Mouse (Mus musculus): Measurements from ENCODE around the gene Cdk12. TPM values are rescaled to one million over a fixed set of nuclear protein-coding genes. Genes with fewer than 3 reads are reported as not detected.
A peak's percentile ranks its signal among the peaks of the same experiment; 100 is the strongest.

Gene Cdk12
- total RNA-seq, 2 experiments from 2014 or later: 40.0 to 40.3 TPM

- Histone ChIP-seq H3K27ac (peak overlapping the region; percentile 96), H3K4me3 (peak overlapping the region; percentile 63)
- TF ChIP-seq CTCF (IDR thresholded peaks at IDR 0.05): no peak
- intact Hi-C loops (cut with DNase I): no loop called here
- peak in 1 of 2 experiments; percentile 47 for DNase-seq (ENCODE audit: extremely low spot score in 1 of 2, low spot score in 2 of 2)
Observed at GRCm38 (mm10) chr11:98327136-98328030, 124.5 kb downstream of the Cdk12 start.

- intact Hi-C loops (cut with DNase I): no loop called here
- Histone ChIP-seq H3K27ac (peak overlapping the region; percentile 96), H3K4me3 (peak overlapping the region; percentile 63)
- no peak for DNase-seq (ENCODE audit: extremely low spot score in 1 of 2, low spot score in 2 of 2)
- TF ChIP-seq CTCF (IDR thresholded peaks at IDR 0.05): no peak
Observed at GRCm38 (mm10) chr11:98328031-98328370, 125.1 kb downstream of the Cdk12 start.

Small RNA genes lying within 50 kb of the gene (microRNA-seq; reads per million reads assigned to microRNA genes)
- 0 reads per million in 2 experiments for gene Gm27399
- gene Mir5119: 0 to 0.73 reads per million in 2 experiments

Other genes starting within 250 kb of the Cdk12 start
- 10 to 100 TPM; 35.2 to 37.1 TPM for gene Plxdc1, start 216.6 kb upstream of the Cdk12 start, total RNA-seq (2021)
- gene Arl5c, start 206.9 kb upstream of the Cdk12 start, total RNA-seq (2021): 1 to 10 TPM; 1.2 TPM
- 100 to 1,000 TPM; 150 to 170 TPM for gene Cacnb1, start 180.0 kb upstream of the Cdk12 start, total RNA-seq (2021)
- gene Rpl19, start 176.3 kb upstream of the Cdk12 start, total RNA-seq (2021): 100 to 1,000 TPM; 560 to 591 TPM
- gene Stac2, start 149.6 kb upstream of the Cdk12 start, total RNA-seq (2021): 10 to 100 TPM; 97.3 to 99.9 TPM
- 10 to 100 TPM; 33.2 to 33.6 TPM for gene Fbxl20, start 52.7 kb upstream of the Cdk12 start, total RNA-seq (2021)
- 10 to 100 TPM; 54.9 to 55.1 TPM for gene Med1, start 9.8 kb upstream of the Cdk12 start, total RNA-seq (2021)
- gene Neurod2, start 126.6 kb downstream of the Cdk12 start, total RNA-seq (2021): 10 to 100 TPM; 70.2 to 76.3 TPM
- 100 to 1,000 TPM; 146 to 208 TPM for gene Ppp1r1b, start 145.3 kb downstream of the Cdk12 start, total RNA-seq (2021)
- gene Stard3, start 155.3 kb downstream of the Cdk12 start, total RNA-seq (2021): 10 to 100 TPM; 35.7 to 42.4 TPM
- 1 to 10 TPM; 8.7 to 10.0 TPM for gene Tcap, start 180.8 kb downstream of the Cdk12 start, total RNA-seq (2021)
- under 1 TPM in 1 of 2 experiments, not detected in 1; 0.51 TPM for gene Pnmt, start 183.4 kb downstream of the Cdk12 start, total RNA-seq (2021)
- gene Pgap3, start 197.4 kb downstream of the Cdk12 start, total RNA-seq (2021): 10 to 100 TPM; 10.2 to 11.9 TPM
- 1 to 10 TPM; 1.8 to 1.9 TPM for gene Erbb2, start 209.4 kb downstream of the Cdk12 start, total RNA-seq (2021)
- 100 to 1,000 TPM; 100 to 106 TPM for gene Mien1, start 235.9 kb downstream of the Cdk12 start, total RNA-seq (2021)
- gene Grb7, start 243.3 kb downstream of the Cdk12 start, total RNA-seq (2021): 1 to 10 TPM; 2.0 to 2.5 TPM

Measured in left cerebral cortex, adult 2 months (tissue).